Mouse (Mus musculus) layer of hippocampus, postnatal 25 days (tissue): Measurements from ENCODE around the gene Ahcyl1. TPM values are rescaled to one million over a fixed set of nuclear protein-coding genes. Genes with fewer than 3 reads are reported as not detected.
"Not testable (repeated sequence)": the region's sequence is repeated elsewhere in the genome, so short reads cannot be mapped to it uniquely, and the experiment has no call there.

Experiments
- DNase-seq, 2 experiments: peaks; one replicate each; pipeline ENCODE4 v3.0.0; 2022; ENCODE audit warnings: mixed read lengths in 2 of 2, low spot score in 1 of 2; ENCODE audit errors: extremely low spot score in 1 of 2
- total RNA-seq, 2 experiments: library from RNA; stranded (reverse); gene quantifications; 2 replicates each; pipeline ENCODE4 v1.2.3; 2021

Gene Ahcyl1
- total RNA-seq: 100 to 1,000 TPM; 333 to 340 TPM

DNA sequence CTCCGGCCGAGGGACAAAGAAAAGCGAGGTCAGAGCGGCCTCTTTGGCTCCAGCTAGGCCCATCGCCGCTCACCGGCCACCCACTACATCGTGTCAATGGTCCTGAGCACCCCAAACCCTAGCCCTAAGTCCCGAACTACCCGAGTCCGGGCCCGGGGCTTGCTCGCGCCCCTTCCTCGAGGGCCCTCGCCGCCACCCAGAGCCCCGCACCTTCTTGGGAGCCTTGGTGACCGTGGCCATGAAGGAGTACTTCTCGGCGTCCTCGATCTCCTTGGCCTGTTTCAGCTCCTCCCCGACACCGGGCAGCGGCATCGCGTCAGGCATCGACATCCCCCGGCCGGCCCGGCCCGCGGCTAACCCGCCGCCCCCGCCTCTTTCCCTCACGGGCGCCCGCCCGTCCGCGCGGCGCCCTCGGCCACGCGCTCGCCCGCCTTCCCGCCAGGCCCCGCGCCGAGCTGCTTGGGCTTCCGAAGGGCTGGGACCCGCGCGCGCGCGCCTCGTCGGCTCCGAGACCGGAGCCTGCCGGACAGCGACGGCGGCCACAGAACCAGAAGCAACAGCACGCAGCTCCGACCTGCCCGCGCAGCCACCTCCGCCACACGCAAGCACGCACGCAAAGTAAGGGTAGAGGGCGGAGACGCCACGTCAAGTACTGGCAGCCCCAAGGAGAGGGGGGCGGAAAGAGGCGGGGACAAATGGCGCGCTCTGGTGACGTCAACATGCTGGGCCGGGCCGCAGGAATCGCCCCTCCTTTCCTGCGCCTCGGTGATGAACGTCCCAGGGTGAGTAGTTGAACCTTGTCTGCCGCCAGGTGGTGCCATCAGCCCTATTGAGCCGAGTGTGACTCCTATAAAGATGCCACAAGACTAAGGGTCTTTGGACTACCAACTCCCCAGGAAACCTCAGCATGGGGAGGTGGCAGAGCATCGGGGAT is at the start of gene Ahcyl1:
Ahcyl1 (minus strand) TSS at position 613 of the 934 bp plus-strand sequence.
- DNase-seq: peak; percentile 97 to 99

DNA sequence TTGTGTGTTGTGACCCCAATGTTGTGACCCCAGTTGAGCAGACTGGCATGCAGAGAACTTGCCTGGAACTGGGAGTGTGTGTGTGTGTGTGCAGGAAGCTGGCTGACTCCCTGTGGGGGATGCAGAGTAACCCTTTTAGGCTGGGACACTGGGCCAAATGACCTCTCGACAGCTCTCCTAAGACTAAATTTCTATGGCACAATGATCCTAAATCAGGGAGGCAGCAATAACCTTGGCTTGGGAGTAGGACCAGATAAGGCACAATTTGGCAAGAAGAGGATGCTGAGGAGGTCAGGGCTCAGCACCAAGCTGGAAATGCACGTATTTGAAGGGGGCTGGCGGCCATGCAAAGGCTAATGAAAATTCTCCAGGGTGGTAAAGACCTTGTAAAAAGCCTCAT is 49.7 kb upstream of the Ahcyl1 start:
- no peak for DNase-seq

- no peak for DNase-seq
These were observed 47.3 kb upstream of the Ahcyl1 start for GRCm38 (mm10) chr3:107743650-107744049.

- DNase-seq: no peak
These were observed 46.7 kb upstream of the Ahcyl1 start for GRCm38 (mm10) chr3:107743107-107743506.

GRCm38 (mm10) chr3:107742071-107742710 is 45.8 kb upstream of the Ahcyl1 start:
- no peak for DNase-seq

DNA sequence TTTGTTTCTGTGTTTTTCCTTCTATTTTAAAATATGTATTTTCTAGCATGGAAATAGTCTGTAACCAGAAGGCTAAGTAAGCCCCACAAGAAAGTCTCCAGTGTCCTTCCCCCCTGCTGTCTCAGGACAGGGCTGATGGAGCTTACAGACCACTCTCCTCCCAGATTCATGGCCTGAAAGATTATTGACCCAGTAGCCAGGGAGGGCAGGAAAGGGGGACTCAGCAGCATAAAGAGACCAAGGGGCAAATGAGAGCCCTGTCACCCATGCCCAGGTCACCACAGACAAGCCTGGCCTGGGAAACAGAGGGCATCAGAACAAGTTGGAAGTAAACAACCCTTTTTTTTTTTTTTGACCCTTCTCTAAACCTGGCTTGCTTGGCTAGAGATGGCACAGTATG is 45.0 kb upstream of the Ahcyl1 start:
- no peak for DNase-seq

- DNase-seq: peak in 1 of 2 experiments; percentile 29
These were observed 44.3 kb upstream of the Ahcyl1 start for GRCm38 (mm10) chr3:107740578-107741207.

- DNase-seq: no peak
These were observed 43.6 kb upstream of the Ahcyl1 start for GRCm38 (mm10) chr3:107739966-107740365.

- no peak for DNase-seq
These were observed 43.1 kb upstream of the Ahcyl1 start for GRCm38 (mm10) chr3:107739456-107739855.

GRCm38 (mm10) chr3:107738620-107739019 is 42.3 kb upstream of the Ahcyl1 start:
- no peak for DNase-seq

DNA sequence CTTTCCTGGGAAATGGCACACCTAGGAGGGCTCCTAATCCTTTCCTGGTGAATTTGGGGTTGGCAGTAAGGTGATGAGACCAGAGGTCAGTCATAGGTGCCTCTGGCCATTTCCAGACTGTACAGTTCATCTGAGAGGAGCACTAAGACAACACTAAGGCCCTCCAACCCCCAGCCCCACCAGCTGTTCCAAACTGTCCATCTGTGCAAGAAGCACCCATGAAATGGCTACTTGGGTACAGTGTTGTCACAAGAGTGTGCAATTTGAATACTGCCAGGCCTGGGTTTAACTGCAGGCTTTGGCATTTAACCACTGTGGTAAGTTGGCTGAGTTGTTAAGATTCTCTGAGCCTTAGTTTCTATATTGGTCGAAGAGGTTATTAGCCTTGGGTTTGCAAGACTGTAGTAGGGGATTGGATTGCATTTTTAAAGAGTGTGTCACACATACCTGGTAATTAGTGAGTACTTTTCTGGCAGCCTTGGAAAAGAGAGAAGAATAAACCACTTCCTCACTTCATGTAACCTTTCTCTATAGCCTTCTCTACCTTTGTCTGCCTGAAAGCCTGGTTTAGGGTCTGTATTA is 41.3 kb upstream of the Ahcyl1 start:
- DNase-seq: no peak

DNA sequence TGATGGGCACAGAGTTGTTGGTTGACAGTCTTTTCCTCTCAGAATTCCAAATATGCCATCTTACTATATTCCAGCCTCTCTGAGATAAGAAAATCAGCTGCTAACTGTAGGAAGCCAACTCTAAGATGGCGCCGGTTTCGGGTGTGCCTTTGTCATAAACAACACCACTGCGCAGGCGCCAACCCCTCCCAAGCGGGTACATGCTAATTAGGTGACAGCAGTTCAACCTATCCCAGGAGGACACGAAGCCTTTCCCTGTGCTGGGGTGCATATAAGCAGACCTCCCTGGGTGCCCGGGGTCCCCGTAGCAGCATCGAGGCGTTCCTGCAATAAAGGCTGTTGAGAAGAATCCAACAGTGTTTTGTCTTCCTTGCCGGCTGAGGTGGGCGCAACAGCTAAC is 39.3 kb upstream of the Ahcyl1 start:
- not testable (repeated sequence) for DNase-seq

GRCm38 (mm10) chr3:107733329-107733728 is 37.0 kb upstream of the Ahcyl1 start:
- DNase-seq: no peak

DNA sequence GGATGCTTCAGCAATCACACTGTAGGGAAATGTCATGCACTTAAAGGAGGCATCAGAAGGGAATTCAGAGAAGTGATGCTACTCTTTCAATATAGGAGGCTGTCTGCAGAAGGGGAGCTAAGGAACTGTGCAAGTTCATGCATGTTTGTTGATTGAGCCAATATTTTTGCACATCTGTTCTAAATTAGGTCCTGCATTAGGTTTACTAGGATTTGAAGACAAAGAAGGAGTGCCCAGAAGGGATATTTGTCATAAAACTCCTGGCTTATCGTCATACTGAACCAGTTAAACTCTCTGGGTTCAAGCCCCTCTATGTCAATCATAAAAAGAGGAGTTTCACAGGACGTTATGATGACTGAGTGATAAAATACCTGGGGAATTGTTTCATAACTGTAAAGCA is 33.9 kb upstream of the Ahcyl1 start:
- DNase-seq: no peak

DNA sequence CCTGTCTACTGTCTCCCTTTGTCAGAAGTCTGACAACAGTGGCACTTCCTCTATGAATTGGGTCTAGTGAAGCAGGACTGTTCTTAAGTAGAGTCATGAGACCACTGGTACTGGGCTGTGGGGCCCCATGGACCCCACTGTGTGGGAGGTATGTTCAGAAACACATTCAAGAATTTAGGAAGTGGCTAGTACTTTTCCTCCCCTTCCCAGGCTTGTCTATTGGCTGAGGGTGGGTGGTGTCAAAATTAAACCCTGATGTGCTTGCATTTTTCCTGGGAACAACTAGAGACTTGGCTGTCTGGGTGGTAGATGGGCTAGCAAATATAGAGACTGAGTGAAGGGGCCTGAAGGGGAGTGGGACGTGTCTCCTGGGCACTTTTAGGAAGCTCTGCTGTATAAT is 32.1 kb upstream of the Ahcyl1 start:
- DNase-seq: no peak

GRCm38 (mm10) chr3:107715971-107716370 is 19.6 kb upstream of the Ahcyl1 start:
- no peak for DNase-seq

- DNase-seq: no peak
These were observed 18.0 kb upstream of the Ahcyl1 start for GRCm38 (mm10) chr3:107714276-107714933.

GRCm38 (mm10) chr3:107712081-107712480 is 15.7 kb upstream of the Ahcyl1 start:
- DNase-seq: no peak

DNA sequence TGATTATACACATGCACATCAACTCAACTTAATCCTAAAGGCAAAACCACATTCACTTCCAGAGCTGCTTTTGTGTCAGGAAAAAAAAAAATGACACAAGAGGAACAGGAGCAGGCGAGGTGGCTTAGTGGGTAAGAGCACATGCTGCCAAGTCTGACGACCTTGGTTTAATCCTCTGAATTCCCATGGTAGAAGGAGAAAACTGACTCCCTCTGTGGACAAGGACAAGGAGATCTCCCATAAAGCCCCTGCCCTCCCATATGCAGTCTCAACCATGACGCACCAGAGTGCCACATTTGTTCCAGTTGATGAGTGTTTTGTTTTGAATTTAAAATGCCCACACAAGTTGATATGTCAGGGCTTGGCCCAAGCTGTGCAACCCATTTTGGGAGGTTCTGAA is 12.8 kb upstream of the Ahcyl1 start:
- no peak for DNase-seq

GRCm38 (mm10) chr3:107707239-107707638 is 10.9 kb upstream of the Ahcyl1 start:
- no peak for DNase-seq
